Mouse (Mus musculus): ENCODE measurements around the gene F2. TPM values are rescaled to one million over a fixed set of nuclear protein-coding genes. Genes with fewer than 3 reads are reported as not detected.
A peak's percentile ranks its signal among the peaks of the same experiment; 100 is the strongest.

F2 gene
- polyA plus RNA-seq, 1 experiment: 6.2 TPM

- TF ChIP-seq TCF3 (IDR thresholded peaks at IDR 0.05; ENCODE audit: insufficient read length, low read depth) (no peak), MYOG (IDR thresholded peaks at IDR 0.05; ENCODE audit: control insufficient read depth in 1 of 3, insufficient read depth in 1 of 3, insufficient read length in 2 of 3, low read depth in 2 of 3) (peak in 1 of 3 experiments; percentile 15), USF1 (IDR thresholded peaks at IDR 0.05; ENCODE audit: low read depth) (no peak)
- H3K79me2 ChIP-seq (ENCODE audit: control insufficient read depth, insufficient read depth): no peaks in the 10 kb centered on the region
- no peaks in the 10 kb centered on the region for H3K27me3 ChIP-seq (ENCODE audit: control insufficient read depth, insufficient read depth, insufficient read length)
- no peak overlapping the region for H3K4me2 ChIP-seq (ENCODE audit: low read depth)
- no peak overlapping the region for H3ac ChIP-seq (ENCODE audit: control insufficient read depth, insufficient read length)
- H3K4me3 ChIP-seq: no peak overlapping the region
- no peaks in the 10 kb centered on the region for H3K36me3 ChIP-seq (ENCODE audit: control insufficient read depth, insufficient read depth)
These were observed 619 bp upstream of the F2 start for GRCm38 (mm10) chr2:91636727-91637338.

GRCm38 (mm10) chr2:91635486-91635885 is 728 bp downstream of the F2 start:
- Histone ChIP-seq H3K27me3 (ENCODE audit: control insufficient read depth, insufficient read depth, insufficient read length) (no peaks in the 10 kb centered on the region), H3K4me3 (no peak overlapping the region), H3K79me2 (ENCODE audit: control insufficient read depth, insufficient read depth) (no peaks in the 10 kb centered on the region), H3K36me3 (ENCODE audit: control insufficient read depth, insufficient read depth) (no peaks in the 10 kb centered on the region), H3K4me2 (ENCODE audit: low read depth) (peak overlapping the region; percentile 10), H3ac (ENCODE audit: control insufficient read depth, insufficient read length) (no peak overlapping the region)
- no peak for TF ChIP-seq MAX (IDR thresholded peaks at IDR 0.05; ENCODE audit: low read depth)
- no peak for TF ChIP-seq TCF12 (IDR thresholded peaks at IDR 0.05; ENCODE audit: insufficient read depth, poor library complexity, severe bottlenecking)
- no peak for TF ChIP-seq MYOG (IDR thresholded peaks at IDR 0.05; ENCODE audit: control insufficient read depth in 1 of 3, insufficient read depth in 1 of 3, insufficient read length in 2 of 3, low read depth in 2 of 3)
- TF ChIP-seq POLR2AphosphoS2 (IDR thresholded peaks at IDR 0.05; ENCODE audit: insufficient read length, low read depth): no peak
- no peak for TF ChIP-seq SRF (IDR thresholded peaks at IDR 0.05; ENCODE audit: control insufficient read depth, insufficient read length, low read depth)
- TF ChIP-seq REST (IDR thresholded peaks at IDR 0.05; ENCODE audit: insufficient read depth, insufficient read length): no peak
- no peak for TF ChIP-seq E2F4 (IDR thresholded peaks at IDR 0.05; ENCODE audit: insufficient read depth)
- TF ChIP-seq MYOD1 (IDR thresholded peaks at IDR 0.05; ENCODE audit: control insufficient read depth in 1 of 3, insufficient read length in 2 of 3, low read depth in 2 of 3): no peak
- no peak for TF ChIP-seq TCF3 (IDR thresholded peaks at IDR 0.05; ENCODE audit: insufficient read length, low read depth)
- TF ChIP-seq CEBPB (IDR thresholded peaks at IDR 0.05; ENCODE audit: insufficient read depth, poor library complexity, severe bottlenecking): no peak
- no peak for TF ChIP-seq POLR2A (IDR thresholded peaks at IDR 0.05; ENCODE audit: insufficient read length, low read depth)
- no peak for TF ChIP-seq USF1 (IDR thresholded peaks at IDR 0.05; ENCODE audit: low read depth)

GRCm38 (mm10) chr2:91634841-91635240 is 1.4 kb downstream of the F2 start:
- Histone ChIP-seq H3K79me2 (ENCODE audit: control insufficient read depth, insufficient read depth) (no peaks in the 10 kb centered on the region), H3K36me3 (ENCODE audit: control insufficient read depth, insufficient read depth) (no peaks in the 10 kb centered on the region), H3K27me3 (ENCODE audit: control insufficient read depth, insufficient read depth, insufficient read length) (no peaks in the 10 kb centered on the region), H3ac (ENCODE audit: control insufficient read depth, insufficient read length) (no peak overlapping the region), H3K4me3 (no peak overlapping the region), H3K4me2 (ENCODE audit: low read depth) (peak overlapping the region; percentile 27)
- TF ChIP-seq TCF12 (IDR thresholded peaks at IDR 0.05; ENCODE audit: insufficient read depth, poor library complexity, severe bottlenecking): peak; percentile 96
- TF ChIP-seq MYOG (IDR thresholded peaks at IDR 0.05; ENCODE audit: control insufficient read depth in 1 of 3, insufficient read depth in 1 of 3, insufficient read length in 2 of 3, low read depth in 2 of 3): peak; percentile 85 to 94 (median 90)
- TF ChIP-seq SRF (IDR thresholded peaks at IDR 0.05; ENCODE audit: control insufficient read depth, insufficient read length, low read depth): no peak
- TF ChIP-seq MYOD1 (IDR thresholded peaks at IDR 0.05; ENCODE audit: control insufficient read depth in 1 of 3, insufficient read length in 2 of 3, low read depth in 2 of 3): peak; percentile 68 to 95 (median 94)
- peak; percentile 90 for TF ChIP-seq TCF3 (IDR thresholded peaks at IDR 0.05; ENCODE audit: insufficient read length, low read depth)

GRCm38 (mm10) chr2:91633334-91633977 is 2.8 kb downstream of the F2 start:
- Histone ChIP-seq H3K4me2 (ENCODE audit: low read depth) (peak overlapping the region; percentile 47), H3K36me3 (ENCODE audit: control insufficient read depth, insufficient read depth) (no peaks in the 10 kb centered on the region), H3K27me3 (ENCODE audit: control insufficient read depth, insufficient read depth, insufficient read length) (no peaks in the 10 kb centered on the region), H3K79me2 (ENCODE audit: control insufficient read depth, insufficient read depth) (no peaks in the 10 kb centered on the region), H3ac (ENCODE audit: control insufficient read depth, insufficient read length) (no peak overlapping the region), H3K4me3 (peak overlapping the region; percentile 9)
- TF ChIP-seq REST (IDR thresholded peaks at IDR 0.05; ENCODE audit: insufficient read depth, insufficient read length) (no peak), POLR2A (IDR thresholded peaks at IDR 0.05; ENCODE audit: insufficient read length, low read depth) (no peak), CEBPB (IDR thresholded peaks at IDR 0.05; ENCODE audit: insufficient read depth, poor library complexity, severe bottlenecking) (no peak), E2F4 (IDR thresholded peaks at IDR 0.05; ENCODE audit: insufficient read depth) (no peak), SRF (IDR thresholded peaks at IDR 0.05; ENCODE audit: control insufficient read depth, insufficient read length, low read depth) (no peak), USF1 (IDR thresholded peaks at IDR 0.05; ENCODE audit: low read depth) (peak; percentile 84), MYOG (IDR thresholded peaks at IDR 0.05; ENCODE audit: control insufficient read depth in 1 of 3, insufficient read depth in 1 of 3, insufficient read length in 2 of 3, low read depth in 2 of 3) (peak; percentile 39 to 85 (median 61)), POLR2AphosphoS2 (IDR thresholded peaks at IDR 0.05; ENCODE audit: insufficient read length, low read depth) (no peak), MYOD1 (IDR thresholded peaks at IDR 0.05; ENCODE audit: control insufficient read depth in 1 of 3, insufficient read length in 2 of 3, low read depth in 2 of 3) (peak; percentile 82 to 94 (median 91)), TCF12 (IDR thresholded peaks at IDR 0.05; ENCODE audit: insufficient read depth, poor library complexity, severe bottlenecking) (peak; percentile 78), TCF3 (IDR thresholded peaks at IDR 0.05; ENCODE audit: insufficient read length, low read depth) (peak; percentile 14)

- TF ChIP-seq MYOD1 (IDR thresholded peaks at IDR 0.05; ENCODE audit: control insufficient read depth in 1 of 3, insufficient read length in 2 of 3, low read depth in 2 of 3) (peak in 2 of 3 experiments; percentile 2 to 39), MAX (IDR thresholded peaks at IDR 0.05; ENCODE audit: low read depth) (no peak), TCF12 (IDR thresholded peaks at IDR 0.05; ENCODE audit: insufficient read depth, poor library complexity, severe bottlenecking) (no peak), TCF3 (IDR thresholded peaks at IDR 0.05; ENCODE audit: insufficient read length, low read depth) (no peak), POLR2AphosphoS2 (IDR thresholded peaks at IDR 0.05; ENCODE audit: insufficient read length, low read depth) (no peak), E2F4 (IDR thresholded peaks at IDR 0.05; ENCODE audit: insufficient read depth) (no peak), POLR2A (IDR thresholded peaks at IDR 0.05; ENCODE audit: insufficient read length, low read depth) (no peak), SRF (IDR thresholded peaks at IDR 0.05; ENCODE audit: control insufficient read depth, insufficient read length, low read depth) (no peak), CEBPB (IDR thresholded peaks at IDR 0.05; ENCODE audit: insufficient read depth, poor library complexity, severe bottlenecking) (no peak), MYOG (IDR thresholded peaks at IDR 0.05; ENCODE audit: control insufficient read depth in 1 of 3, insufficient read depth in 1 of 3, insufficient read length in 2 of 3, low read depth in 2 of 3) (peak in 2 of 3 experiments; percentile 21 to 66)
- Histone ChIP-seq H3ac (ENCODE audit: control insufficient read depth, insufficient read length) (no peak overlapping the region), H3K27me3 (ENCODE audit: control insufficient read depth, insufficient read depth, insufficient read length) (no peaks in the 10 kb centered on the region), H3K36me3 (ENCODE audit: control insufficient read depth, insufficient read depth) (no peaks in the 10 kb centered on the region), H3K4me2 (ENCODE audit: low read depth) (peak overlapping the region; percentile 47), H3K4me3 (peak overlapping the region; percentile 9), H3K79me2 (ENCODE audit: control insufficient read depth, insufficient read depth) (no peaks in the 10 kb centered on the region)
These were observed 3.9 kb downstream of the F2 start for GRCm38 (mm10) chr2:91632316-91632715.
